Mouse (Mus musculus) liver, adult 2 months (tissue): Measurements from ENCODE around the gene Fam221b. TPM values are rescaled to one million over a fixed set of nuclear protein-coding genes. Genes with fewer than 3 reads are reported as not detected.
A peak's percentile ranks its signal among the peaks of the same experiment; 100 is the strongest.

Experiments used
- DNase-seq: peaks from one replicate; pipeline ENCODE4 v3.0.0-alpha.2; 2011; ENCODE audit warnings: low read depth, low spot score; ENCODE audit errors: extremely low read depth
- H3K27ac ChIP-seq: fragments of 200-500 bp; replicated peaks from 2 replicates; pipeline ENCODE4 v1.5.1; 2012; ENCODE audit warnings: low read depth, mild to moderate bottlenecking, control low read depth, inconsistent platforms, low read length; ENCODE audit not compliant: insufficient read depth
- H3K27me3 ChIP-seq: fragments of 200-500 bp; 2 replicates; pipeline ENCODE4 v1.6.1; 2012; ENCODE audit warnings: mild to moderate bottlenecking, moderate library complexity, low read length, inconsistent platforms; ENCODE audit not compliant: control insufficient read depth, insufficient read depth
- H3K36me3 ChIP-seq: fragments of 200-500 bp; 2 replicates; pipeline ENCODE4 v1.6.1; 2012; ENCODE audit warnings: low read length, inconsistent platforms; ENCODE audit not compliant: control insufficient read depth, insufficient read depth
- H3K4me1 ChIP-seq: fragments of 200-500 bp; 2 replicates; pipeline ENCODE4 v1.6.1; 2011; ENCODE audit warnings: low read length; ENCODE audit not compliant: control insufficient read depth, insufficient read depth
- H3K4me3 ChIP-seq: fragments of 200-500 bp; 2 replicates; pipeline ENCODE4 v1.5.1; 2011; ENCODE audit warnings: low read depth, mild to moderate bottlenecking, control low read depth, low read length, moderate library complexity; ENCODE audit not compliant: insufficient read depth
- H3K79me2 ChIP-seq: fragments of 200-500 bp; 2 replicates; pipeline ENCODE4 v1.6.1; 2012; ENCODE audit warnings: inconsistent platforms, mild to moderate bottlenecking, low read length, moderate library complexity; ENCODE audit not compliant: control insufficient read depth, insufficient read depth
- H3K9ac ChIP-seq: fragments of 200-500 bp; 2 replicates; pipeline ENCODE4 v1.6.1; 2012; ENCODE audit warnings: low read depth, mild to moderate bottlenecking, control low read depth, inconsistent platforms, low read length
- CTCF ChIP-seq: fragments of 200-500 bp; IDR thresholded peaks from 2 replicates; pipeline ENCODE4 v1.5.1; 2011; ENCODE audit warnings: low read depth, low read length, control low read depth
- POLR2A ChIP-seq: fragments of 200-500 bp; IDR thresholded peaks from 2 replicates; pipeline ENCODE4 v1.6.1; 2011; ENCODE audit warnings: low read length, control low read depth; ENCODE audit not compliant: insufficient read depth; ENCODE audit errors: extremely low read depth
- WGBS: fragments of 180-500 bp; shearing (Covaris S2); methylation state at CpG from one replicate; pipeline ENCODE4 v1.1.7; 2018; 5-methylcytosine and 5-hydroxymethylcytosine counted together
- polyA plus RNA-seq: library from polyadenylated mRNA; depleted of rRNA; stranded (reverse); fragments of >200 nt; gene quantifications from 2 replicates; pipeline ENCODE4 v1.2.3, GENCODE M21; 2012
- total RNA-seq: library from RNA; depleted of rRNA; stranded (reverse); fragments of >200 nt; gene quantifications from 2 replicates; pipeline ENCODE4 v1.2.3, GENCODE M21; 2014

Gene Fam221b
- total and polyA plus RNA-seq, 2 experiments, result not detected

DNA sequence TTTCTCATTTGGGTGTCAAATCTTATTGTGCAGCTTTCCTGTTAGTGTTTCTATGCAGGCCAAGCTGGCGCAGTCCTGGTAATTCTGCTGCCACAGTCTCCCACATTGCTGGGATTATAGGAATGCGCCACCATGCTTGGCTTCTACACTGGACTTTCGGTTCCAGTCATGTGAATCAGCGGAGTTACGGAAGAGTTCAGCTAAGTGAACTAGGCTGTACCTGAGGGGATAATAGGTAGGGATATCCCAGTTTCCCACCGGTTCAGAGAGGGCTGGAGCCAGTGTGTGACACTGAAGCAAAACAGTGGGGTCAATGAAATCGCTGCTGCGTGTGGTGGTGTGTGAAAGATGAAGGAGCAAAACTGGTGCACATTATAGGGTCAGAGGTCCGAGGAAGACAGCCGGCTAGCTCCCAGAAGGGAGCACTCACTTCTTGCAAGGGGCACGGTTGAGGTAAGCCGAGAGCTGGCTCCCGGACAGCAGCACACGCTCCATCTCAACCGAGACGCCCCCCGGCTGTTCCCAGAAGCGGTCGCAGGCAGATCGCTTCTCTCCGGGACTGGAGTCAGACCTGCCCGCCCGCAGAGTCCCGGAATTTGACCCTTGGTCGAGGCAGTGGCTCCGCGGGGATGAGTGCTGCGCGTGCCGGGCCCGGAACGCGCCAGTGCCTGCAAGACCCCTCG, 13.1 kb downstream of the Fam221b start:
- WGBS, result 3% methylated on average over 34 of the region's 34 CpGs
- DNase-seq, result peak; percentile 75
- no peak for TF ChIP-seq POLR2A
- no peak for TF ChIP-seq CTCF

DNA sequence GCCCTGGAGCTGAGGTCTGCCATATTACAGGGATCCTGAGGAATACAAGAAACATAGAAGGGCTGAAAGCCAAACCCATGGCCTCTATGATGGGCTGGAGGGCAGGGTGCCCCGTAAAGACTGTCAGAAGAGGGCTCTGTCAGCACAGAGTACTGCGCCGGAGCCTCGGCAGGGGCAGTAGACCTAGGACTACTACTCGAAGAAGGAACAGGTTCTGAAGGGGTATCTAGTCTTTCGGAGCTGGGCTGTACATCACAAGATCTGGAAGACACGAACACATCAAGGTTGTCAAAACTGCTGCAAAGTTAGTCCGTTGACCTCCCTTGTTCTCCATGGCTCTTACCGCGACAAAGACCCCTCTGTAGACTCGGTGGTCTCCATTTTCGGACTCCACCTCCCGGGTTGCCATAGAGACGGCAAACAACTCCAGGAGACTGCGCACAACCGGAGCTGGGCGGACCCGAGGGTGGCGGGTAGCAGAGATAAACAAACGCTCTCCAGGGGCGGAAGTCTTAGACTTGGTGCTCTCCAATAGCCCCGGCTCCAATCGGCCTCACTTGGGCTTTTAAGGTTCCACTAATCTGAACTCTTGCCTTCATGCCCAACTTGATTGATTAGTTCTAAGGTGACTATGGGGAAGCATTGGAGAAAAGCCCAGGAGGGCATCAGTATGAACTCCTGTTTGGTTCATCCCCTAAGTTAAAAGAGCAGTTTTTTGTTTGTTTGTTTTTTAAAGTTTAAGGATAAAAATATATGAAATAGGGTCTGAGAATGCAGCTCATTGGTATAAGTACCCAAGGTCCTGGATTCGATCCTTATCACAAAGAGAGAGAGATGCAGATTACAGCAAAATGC, 15.6 kb downstream of the Fam221b start, which contains the start of gene Spag8:
Gene Spag8, minus strand, starts transcription at position 434 of the 855 bp plus-strand sequence.
- TF ChIP-seq POLR2A (no peak), CTCF (no peak)
- DNase-seq, result peak; percentile 89

More for the DNA sequence above, 13.1 kb downstream of the Fam221b start:
- peaks cover 4% of the 10 kb centered on the region for H3K4me1 ChIP-seq
- H3K36me3 ChIP-seq, result no peaks in the 10 kb centered on the region
- peak overlapping the region; percentile 91 for H3K4me3 ChIP-seq
- peak overlapping the region; percentile 87 for H3K9ac ChIP-seq
- 0 out of 2 replicates have a peak, but pooled peaks cover 2% of the 10 kb centered on the region for H3K79me2 ChIP-seq
- peak overlapping the region; percentile 97 for H3K27ac ChIP-seq
- H3K27me3 ChIP-seq, result no peaks in the 10 kb centered on the region

DNA sequence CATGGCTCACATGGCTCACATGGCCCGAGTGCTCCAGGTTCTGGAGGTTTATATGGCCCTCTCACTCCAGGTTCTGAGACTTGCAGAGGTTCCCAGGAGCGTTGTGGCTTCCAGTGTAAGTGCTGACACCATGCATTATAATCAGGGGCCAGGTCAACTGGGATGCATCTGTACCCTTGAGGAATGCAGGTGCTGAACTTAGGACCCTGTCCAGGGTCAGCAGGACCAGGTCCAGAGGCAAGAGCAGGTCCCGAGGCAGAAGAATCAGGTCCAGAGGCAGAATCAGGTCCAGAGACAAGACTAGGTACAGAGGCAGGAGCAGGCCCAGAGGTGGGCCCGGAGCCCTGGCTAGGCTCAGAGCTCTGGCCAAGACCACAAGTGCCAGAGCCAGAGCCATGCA, 16.2 kb downstream of the Fam221b start:
- WGBS, result 71% methylated on average over 4 of the region's 4 CpGs
- DNase-seq, result no peak
- H3K4me3 ChIP-seq, result no peak overlapping the region
- H3K9ac ChIP-seq, result no peak overlapping the region
- H3K27ac ChIP-seq, result no peak overlapping the region
- 0 out of 2 replicates have a peak, but pooled peaks cover 2% of the 10 kb centered on the region for H3K79me2 ChIP-seq
- no peak for TF ChIP-seq CTCF
- no peak for TF ChIP-seq POLR2A
- no peaks in the 10 kb centered on the region for H3K27me3 ChIP-seq
- H3K36me3 ChIP-seq, result peaks cover 1% of the 10 kb centered on the region; the same call in 1 of the 2 replicates
- peaks cover 4% of the 10 kb centered on the region for H3K4me1 ChIP-seq

More for the DNA sequence above, 15.6 kb downstream of the Fam221b start, which contains the start of gene Spag8:
- H3K27me3 ChIP-seq, result no peaks in the 10 kb centered on the region
- H3K79me2 ChIP-seq, result 0 out of 2 replicates have a peak, but pooled peaks cover 2% of the 10 kb centered on the region
- no peak within 1 kb of the TSS for H3K27ac ChIP-seq
- H3K36me3 ChIP-seq, result no peaks in the 10 kb centered on the region
- 17% methylated on average over 24 of the region's 24 CpGs for WGBS
- H3K4me1 ChIP-seq, result peaks cover 4% of the 10 kb centered on the region
- no peak within 1 kb of the TSS for H3K9ac ChIP-seq
- no peak within 1 kb of the TSS for H3K4me3 ChIP-seq

DNA sequence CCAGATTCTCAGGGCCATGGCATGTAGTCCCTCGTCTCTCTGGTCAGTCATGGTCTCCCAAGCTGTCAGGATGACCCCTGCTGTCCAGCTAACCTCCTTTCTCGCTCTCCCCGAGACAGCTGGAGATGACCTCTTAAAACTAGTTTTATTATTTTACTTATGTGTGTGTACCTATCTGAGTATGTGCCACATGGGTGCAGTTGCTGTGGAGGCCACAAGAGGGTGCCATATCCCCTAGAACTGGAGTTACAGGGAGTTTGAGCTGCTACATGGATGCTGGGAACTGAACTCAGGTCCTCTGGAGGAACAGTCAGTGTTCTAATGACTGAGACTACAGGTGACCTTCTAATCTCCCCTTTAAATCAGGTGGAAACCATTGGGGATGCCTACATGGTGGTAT, 19.2 kb downstream of the Fam221b start:
- WGBS, result 92% methylated on average over 3 of the region's 3 CpGs
- H3K27ac ChIP-seq, result no peak overlapping the region
- no peaks in the 10 kb centered on the region for H3K27me3 ChIP-seq
- peaks cover 4% of the 10 kb centered on the region for H3K4me1 ChIP-seq
- H3K79me2 ChIP-seq, result no peaks in the 10 kb centered on the region
- no peak overlapping the region for H3K4me3 ChIP-seq
- H3K36me3 ChIP-seq, result peaks cover 3% of the 10 kb centered on the region; the same call in 1 of the 2 replicates
- H3K9ac ChIP-seq, result no peak overlapping the region
- DNase-seq, result no peak
- TF ChIP-seq POLR2A, result no peak
- peak; percentile 18; the same call in 1 of the 2 replicates for TF ChIP-seq CTCF

DNA sequence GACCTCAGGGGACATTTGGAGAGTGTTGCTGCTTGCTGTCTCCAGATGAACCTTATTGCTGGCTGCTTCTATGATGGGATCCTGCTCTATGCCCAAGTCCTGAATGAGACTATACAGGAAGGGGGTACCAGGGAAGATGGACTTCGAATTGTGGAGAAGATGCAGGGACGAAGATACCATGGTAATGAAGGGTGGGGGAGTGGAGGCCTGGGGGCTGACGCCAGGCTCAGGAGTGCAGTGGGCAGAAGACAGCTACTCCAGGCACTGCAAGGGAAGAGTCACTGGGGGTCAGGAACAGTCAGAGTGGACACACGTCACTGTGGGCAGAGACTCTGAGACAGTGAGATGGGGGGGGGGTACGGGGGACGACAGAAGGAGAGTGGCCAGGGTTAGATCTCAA, 28.5 kb downstream of the Fam221b start:
- WGBS, result 82% methylated on average over 6 of the region's 6 CpGs

More for the DNA sequence above, 28.5 kb downstream of the Fam221b start:
- H3K4me1 ChIP-seq, result no peaks in the 10 kb centered on the region
- 0 out of 2 replicates have a peak, but pooled peaks cover 2% of the 10 kb centered on the region for H3K36me3 ChIP-seq
- H3K27me3 ChIP-seq, result no peaks in the 10 kb centered on the region
- TF ChIP-seq POLR2A (no peak), CTCF (no peak)
- H3K79me2 ChIP-seq, result no peaks in the 10 kb centered on the region
- DNase-seq, result no peak
- H3K9ac ChIP-seq, result no peak overlapping the region
- H3K4me3 ChIP-seq, result no peak overlapping the region
- no peak overlapping the region for H3K27ac ChIP-seq
